Mouse (Mus musculus): ENCODE data around the gene Tgm2.

Gene Tgm2

GRCm38 (mm10) chr2:158146223-158146622, at the start of gene Tgm2:
Tgm2 (minus strand) TSS chr2:158146436.
- peak; percentile 95 for DNase-seq (ENCODE audit: low spot score)

GRCm38 (mm10) chr2:158194945-158195640, 48.9 kb upstream of the Tgm2 start:
- peak; percentile 46 for DNase-seq (ENCODE audit: low spot score)

GRCm38 (mm10) chr2:158193611-158194336, 47.5 kb upstream of the Tgm2 start:
- DNase-seq (ENCODE audit: low spot score): no peak

DNA sequence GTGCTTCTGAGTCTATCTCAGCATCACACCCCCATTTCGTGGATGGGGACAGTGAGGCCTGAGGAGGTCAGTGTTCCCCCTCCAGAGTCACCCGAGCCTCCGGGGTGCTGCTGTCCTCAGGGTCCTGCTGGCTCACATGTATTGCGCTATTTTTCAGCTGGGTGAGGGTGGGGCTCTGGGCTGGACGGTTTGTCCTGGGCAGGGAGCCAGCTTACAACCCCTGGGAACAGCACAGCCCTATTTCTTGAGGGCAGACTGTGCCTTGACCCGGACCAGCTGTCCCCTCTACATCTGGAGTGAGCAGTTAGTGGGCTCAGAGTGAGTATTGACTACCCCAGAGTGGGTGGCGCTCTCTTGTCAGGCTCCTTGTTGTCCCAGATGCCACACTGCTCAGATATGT, 44.9 kb upstream of the Tgm2 start:
- peak; percentile 75 for DNase-seq (ENCODE audit: low spot score)

GRCm38 (mm10) chr2:158189451-158189850, 43.2 kb upstream of the Tgm2 start:
- no peak for DNase-seq (ENCODE audit: low spot score)

DNA sequence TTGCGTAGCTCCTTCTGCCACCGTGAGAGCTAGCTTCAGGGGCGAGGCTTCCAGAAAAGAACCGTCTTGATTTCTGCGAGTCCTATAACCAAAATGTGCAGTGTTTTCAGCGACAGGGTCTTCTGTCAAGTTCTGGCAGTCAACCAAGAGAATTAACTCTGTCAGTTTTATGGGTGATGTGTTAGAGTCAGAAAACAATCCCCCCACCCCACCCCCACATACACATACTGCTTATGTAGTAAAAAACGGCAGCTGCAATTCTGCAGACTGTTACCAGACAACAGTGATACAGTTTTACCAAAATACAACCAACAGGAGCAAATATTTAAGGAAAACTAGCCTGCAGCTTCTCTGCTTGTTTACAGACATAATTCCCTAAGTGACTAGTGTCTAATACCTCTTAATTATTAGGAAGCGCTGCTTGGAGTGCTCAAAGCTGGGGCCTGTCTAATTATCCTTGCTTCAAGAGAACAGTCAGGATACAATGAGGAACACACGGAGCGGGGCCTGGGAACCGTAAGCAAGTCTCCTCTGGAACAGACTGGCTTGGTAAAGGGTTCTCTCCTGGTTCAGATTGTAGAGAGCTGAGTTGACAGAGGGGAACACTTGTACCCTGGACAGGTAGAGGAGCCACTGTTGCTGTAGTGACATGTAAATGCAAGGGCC, 40.1 kb upstream of the Tgm2 start:
- DNase-seq (ENCODE audit: low spot score): no peak

DNA sequence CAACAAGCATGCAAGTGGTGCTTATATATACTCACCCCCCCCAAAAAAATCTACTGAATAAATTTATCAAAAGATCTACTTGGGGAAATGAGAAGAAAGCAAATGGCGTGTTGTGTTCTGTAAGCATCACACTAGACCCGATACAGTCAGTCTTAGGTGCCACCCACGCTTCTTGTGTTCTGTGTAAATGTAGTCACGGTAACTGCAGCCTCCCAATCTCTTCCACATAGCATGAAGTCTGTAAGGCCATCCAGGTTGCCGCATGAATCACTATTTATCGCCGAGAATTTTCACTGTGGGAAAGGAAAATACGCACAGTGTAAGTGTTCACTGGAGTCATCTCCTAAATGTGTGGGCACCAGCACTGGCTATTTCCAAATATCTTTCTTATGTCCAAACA, 37.0 kb upstream of the Tgm2 start:
- DNase-seq (ENCODE audit: low spot score): no peak

GRCm38 (mm10) chr2:158181932-158182331, 35.7 kb upstream of the Tgm2 start:
- DNase-seq (ENCODE audit: low spot score): no peak

GRCm38 (mm10) chr2:158180797-158181196, 34.6 kb upstream of the Tgm2 start:
- peak; percentile 43 for DNase-seq (ENCODE audit: low spot score)

- DNase-seq (ENCODE audit: low spot score): no peak
These were observed 33.3 kb upstream of the Tgm2 start for GRCm38 (mm10) chr2:158179370-158180111.

GRCm38 (mm10) chr2:158178696-158179369, 32.6 kb upstream of the Tgm2 start:
- DNase-seq (ENCODE audit: low spot score): peak; percentile 82

- no peak for DNase-seq (ENCODE audit: low spot score)
These were observed 31.9 kb upstream of the Tgm2 start for GRCm38 (mm10) chr2:158178139-158178538.

- DNase-seq (ENCODE audit: low spot score): no peak
These were observed 31.3 kb upstream of the Tgm2 start for GRCm38 (mm10) chr2:158177574-158177973.

GRCm38 (mm10) chr2:158176763-158177162, 30.5 kb upstream of the Tgm2 start:
- DNase-seq (ENCODE audit: low spot score): no peak

- DNase-seq (ENCODE audit: low spot score): peak; percentile 57
These were observed 29.2 kb upstream of the Tgm2 start for GRCm38 (mm10) chr2:158175433-158175832.

DNA sequence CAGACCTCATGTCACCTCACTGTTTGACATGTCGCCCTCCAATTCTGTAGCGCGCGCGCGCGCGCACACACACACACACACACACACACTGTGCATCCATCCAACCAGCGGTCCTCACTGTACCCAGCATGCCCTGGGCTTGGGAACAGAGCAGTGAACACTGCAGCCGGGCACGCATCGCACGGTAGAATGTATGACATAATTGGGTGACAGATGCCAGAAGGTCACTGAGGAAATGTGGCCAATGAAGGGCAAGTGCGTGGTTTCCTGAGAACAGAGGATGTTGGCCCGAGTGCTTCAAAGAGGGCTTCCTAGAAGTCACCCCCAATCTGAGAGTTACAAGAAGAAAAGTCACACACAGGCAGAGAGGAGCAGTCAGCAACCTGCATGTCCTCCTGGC, 28.7 kb upstream of the Tgm2 start:
- peak; percentile 23 for DNase-seq (ENCODE audit: low spot score)

- DNase-seq (ENCODE audit: low spot score): peak; percentile 50
These were observed 28.2 kb upstream of the Tgm2 start for GRCm38 (mm10) chr2:158174438-158174837.

GRCm38 (mm10) chr2:158170394-158170793, 24.2 kb upstream of the Tgm2 start:
- DNase-seq (ENCODE audit: low spot score): no peak

- DNase-seq (ENCODE audit: low spot score): no peak
These were observed 23.5 kb upstream of the Tgm2 start for GRCm38 (mm10) chr2:158169771-158170170.

GRCm38 (mm10) chr2:158169351-158169750, 23.1 kb upstream of the Tgm2 start:
- peak; percentile 50 for DNase-seq (ENCODE audit: low spot score)

- DNase-seq (ENCODE audit: low spot score): peak; percentile 35
These were observed 22.5 kb upstream of the Tgm2 start for GRCm38 (mm10) chr2:158168741-158169211.

Data from lung, postnatal 25 days (tissue).